Mouse (Mus musculus) cortical plate, adult 2 months (tissue): ENCODE measurements around the gene Fam122c.

Source experiments
- CTCF ChIP-seq: fragments of 200-500 bp; IDR thresholded peaks from 2 replicates; pipeline ENCODE4 v1.5.1; 2011; ENCODE audit warnings: mild to moderate bottlenecking, control low read depth, low read length; ENCODE audit not compliant: insufficient read depth; ENCODE audit errors: extremely low read depth
- POLR2A ChIP-seq: fragments of 200-500 bp; IDR thresholded peaks from 2 replicates; pipeline ENCODE4 v1.6.1; 2011; ENCODE audit warnings: mild to moderate bottlenecking, low read length, control low read depth; ENCODE audit not compliant: insufficient read depth; ENCODE audit errors: extremely low read depth

- TF ChIP-seq POLR2A (no peak), CTCF (no peak)
Observed at GRCm38 (mm10) chrX:53233689-53234088, 39.5 kb upstream of the Fam122c start.
